Mouse (Mus musculus) hindbrain, embryonic 16.5 days (tissue): Measurements from ENCODE around the gene Rmnd1. TPM values are rescaled to one million over a fixed set of nuclear protein-coding genes. Genes with fewer than 3 reads are reported as not detected.

Source experiments
- ATAC-seq: fragments of 200-750 bp; cut with Nextera tagmentation; 2 replicates; pipeline ENCODE4 v1.8.0; 2017; ENCODE audit warnings: moderate TSS enrichment, moderate library complexity
- H3K27ac ChIP-seq: fragments of 300-500 bp; sonication (generic); 2 replicates; pipeline ENCODE4 v1.5.1; 2014; ENCODE audit warnings: low read depth, mild to moderate bottlenecking, control low read depth, low read length, moderate library complexity
- H3K27me3 ChIP-seq: fragments of 300-500 bp; sonication (generic); replicated peaks from 2 replicates; pipeline ENCODE4 v1.6.1; 2014; ENCODE audit warnings: low read length; ENCODE audit not compliant: control insufficient read depth, insufficient read depth
- H3K36me3 ChIP-seq: fragments of 300-500 bp; sonication (generic); 2 replicates; pipeline ENCODE4 v1.6.1; 2014; ENCODE audit warnings: mild to moderate bottlenecking, low read length, moderate library complexity, mixed read lengths; ENCODE audit not compliant: control insufficient read depth, insufficient read depth
- H3K4me1 ChIP-seq: fragments of 300-500 bp; sonication (generic); 2 replicates; pipeline ENCODE4 v1.6.1; 2014; ENCODE audit warnings: low read depth, low read length; ENCODE audit not compliant: control insufficient read depth, insufficient read depth
- H3K4me2 ChIP-seq: fragments of 300-500 bp; sonication (generic); 2 replicates; pipeline ENCODE4 v1.6.1; 2014; ENCODE audit warnings: mild to moderate bottlenecking, low read length, control low read depth, moderate library complexity
- H3K4me3 ChIP-seq: fragments of 300-500 bp; sonication (generic); 2 replicates; pipeline ENCODE4 v1.5.1; 2014; ENCODE audit warnings: mild to moderate bottlenecking, low read length, control low read depth, moderate library complexity
- H3K9ac ChIP-seq: fragments of 300-500 bp; sonication (generic); 2 replicates; pipeline ENCODE4 v1.6.1; 2014; ENCODE audit warnings: low read depth, mild to moderate bottlenecking, control low read depth, low read length, moderate library complexity
- H3K9me3 ChIP-seq: fragments of 300-500 bp; sonication (generic); 2 replicates; pipeline ENCODE4 v1.6.1; 2014; ENCODE audit warnings: mild to moderate bottlenecking, low read length, moderate library complexity; ENCODE audit not compliant: control insufficient read depth
- WGBS: fragments of 180-500 bp; shearing (Covaris S2); extraction: QIAGEN DNeasy Blood & Tissue Kit; methylation state at CpG from one replicate; pipeline ENCODE4 v1.1.7; 2014; 5-methylcytosine and 5-hydroxymethylcytosine counted together
- polyA plus RNA-seq: library from polyadenylated mRNA; unstranded; fragments of >200 nt; fragmentation: Nextera tagmentation; extraction: Ambion mirVana; gene quantifications from 2 replicates; pipeline ENCODE4 v1.2.1, GENCODE M21; 2015

The Rmnd1 gene
- polyA plus RNA-seq, 1 experiment from 2014 or later = 41.9 TPM

DNA sequence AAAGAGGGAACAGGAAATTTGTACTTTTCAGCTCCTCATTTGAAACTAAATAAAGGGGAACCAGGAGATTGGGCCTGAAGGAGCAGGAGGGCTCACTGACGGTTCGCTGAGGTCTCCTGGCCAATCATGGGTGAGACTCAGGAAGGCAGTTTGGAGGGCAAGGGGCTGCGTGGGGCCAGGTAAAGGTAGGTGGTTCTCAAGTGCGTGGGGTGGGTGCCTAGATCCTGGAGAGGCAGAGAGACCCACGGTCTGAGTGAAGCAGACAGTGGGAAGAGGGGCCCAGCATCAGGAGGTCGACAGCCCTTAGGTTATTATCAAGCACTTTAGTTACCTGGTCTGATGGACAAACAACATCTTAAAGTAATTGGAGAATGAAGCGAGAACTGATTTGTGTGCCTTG lies 57.9 kb downstream of the Rmnd1 start:
- WGBS = 96% methylated on average over 7 of the region's 7 CpGs
- Histone ChIP-seq H3K4me2 (no peak overlapping the region), H3K4me3 (no peak overlapping the region), H3K27ac (no peak overlapping the region), H3K4me1 (no peaks in the 10 kb centered on the region), H3K9ac (no peak overlapping the region), H3K27me3 (no peaks in the 10 kb centered on the region), H3K36me3 (0 out of 2 replicates have a peak, but pooled peaks cover 2% of the 10 kb centered on the region), H3K9me3 (no peaks in the 10 kb centered on the region)
- ATAC-seq = no peak

DNA sequence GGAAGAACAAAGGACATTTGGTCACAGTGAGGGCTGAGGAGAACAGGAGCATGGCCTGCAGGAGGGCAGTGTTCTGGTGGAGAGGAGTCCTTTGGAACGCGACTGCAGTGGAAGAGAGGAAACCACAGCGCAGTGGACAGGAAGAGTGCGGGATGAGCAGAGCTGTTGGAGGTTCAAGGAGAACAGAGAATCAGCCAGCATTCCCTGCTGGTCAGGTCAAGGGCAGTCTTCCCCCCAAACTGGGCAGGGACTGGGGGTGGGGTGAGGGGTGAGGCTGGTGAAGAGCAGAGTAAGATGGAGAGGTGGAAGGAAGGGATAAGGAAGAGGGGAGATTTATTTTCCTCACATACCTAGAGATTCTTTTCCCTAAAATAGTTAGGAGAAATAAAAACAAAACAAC lies 58.6 kb downstream of the Rmnd1 start:
- ATAC-seq = no peak
- H3K9ac ChIP-seq = no peak overlapping the region
- no peak overlapping the region for H3K27ac ChIP-seq
- no peaks in the 10 kb centered on the region for H3K9me3 ChIP-seq
- H3K36me3 ChIP-seq = peaks cover 7% of the 10 kb centered on the region
- no peaks in the 10 kb centered on the region for H3K27me3 ChIP-seq
- no peak overlapping the region for H3K4me3 ChIP-seq
- H3K4me2 ChIP-seq = no peak overlapping the region
- no peaks in the 10 kb centered on the region for H3K4me1 ChIP-seq
- 70% methylated on average over 4 of the region's 4 CpGs for WGBS

DNA sequence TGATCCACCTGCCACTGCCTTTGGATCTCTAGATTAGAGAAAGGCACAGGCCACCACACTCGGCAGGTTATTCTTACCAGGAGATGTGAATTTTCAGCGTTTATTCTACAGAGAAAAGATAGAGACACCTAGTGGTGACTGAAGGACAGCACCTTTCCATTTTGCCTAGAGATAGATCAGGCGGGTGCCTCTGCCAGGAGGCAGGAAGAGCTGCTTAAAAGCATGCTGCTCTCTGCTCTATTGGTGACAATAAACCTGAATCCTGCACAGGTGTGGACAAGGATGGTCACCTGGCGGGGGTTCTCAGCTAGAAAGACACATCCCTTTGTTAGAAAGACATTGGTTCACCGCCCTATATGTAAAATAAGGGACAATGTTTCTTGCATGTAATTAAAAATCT lies 60.2 kb downstream of the Rmnd1 start:
- Histone ChIP-seq H3K4me3 (no peak overlapping the region), H3K36me3 (peaks cover 14% of the 10 kb centered on the region), H3K9me3 (no peaks in the 10 kb centered on the region), H3K27ac (no peak overlapping the region), H3K27me3 (no peaks in the 10 kb centered on the region), H3K4me1 (no peaks in the 10 kb centered on the region), H3K4me2 (no peak overlapping the region), H3K9ac (no peak overlapping the region)
- 44% methylated on average over 5 of the region's 5 CpGs for WGBS
- peak; percentile 60 for ATAC-seq

GRCm38 (mm10) chr10:4370105-4370504 lies 62.1 kb downstream of the Rmnd1 start:
- 90% methylated on average over 11 of the region's 11 CpGs for WGBS

DNA sequence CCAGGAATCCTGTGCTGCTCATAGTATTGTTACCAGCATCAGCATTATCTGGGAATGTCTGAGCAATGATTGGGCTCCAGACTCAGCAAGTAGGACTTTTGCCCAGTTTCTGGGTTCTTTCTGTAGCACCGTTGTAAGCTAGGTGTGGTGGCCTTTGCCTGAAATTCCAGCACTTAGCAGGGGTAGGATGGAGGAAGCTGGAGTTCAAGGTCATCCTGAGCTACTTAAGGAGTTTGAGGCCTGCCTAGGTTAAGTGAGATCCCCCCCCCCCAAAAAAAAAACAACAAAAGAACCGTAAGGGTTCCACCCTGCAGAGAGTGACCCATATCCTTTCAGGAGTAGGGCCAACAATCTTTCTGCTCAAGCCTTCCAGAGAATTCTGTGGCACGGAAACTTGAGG lies 67.6 kb downstream of the Rmnd1 start:
- Histone ChIP-seq H3K27me3 (no peaks in the 10 kb centered on the region), H3K9me3 (peaks cover 4% of the 10 kb centered on the region), H3K4me2 (no peak overlapping the region), H3K4me3 (no peak overlapping the region), H3K9ac (no peak overlapping the region), H3K36me3 (peaks cover 12% of the 10 kb centered on the region), H3K4me1 (no peaks in the 10 kb centered on the region), H3K27ac (no peak overlapping the region)
- 91% methylated on average over 3 of the region's 3 CpGs for WGBS
- ATAC-seq = no peak

More at GRCm38 (mm10) chr10:4370105-4370504, 62.1 kb downstream of the Rmnd1 start:
- no peak overlapping the region for H3K27ac ChIP-seq
- H3K4me2 ChIP-seq = no peak overlapping the region
- H3K36me3 ChIP-seq = peaks cover 14% of the 10 kb centered on the region
- H3K9ac ChIP-seq = no peak overlapping the region
- H3K4me1 ChIP-seq = no peaks in the 10 kb centered on the region
- no peak for ATAC-seq
- no peaks in the 10 kb centered on the region for H3K9me3 ChIP-seq
- H3K4me3 ChIP-seq = no peak overlapping the region
- H3K27me3 ChIP-seq = no peaks in the 10 kb centered on the region

DNA sequence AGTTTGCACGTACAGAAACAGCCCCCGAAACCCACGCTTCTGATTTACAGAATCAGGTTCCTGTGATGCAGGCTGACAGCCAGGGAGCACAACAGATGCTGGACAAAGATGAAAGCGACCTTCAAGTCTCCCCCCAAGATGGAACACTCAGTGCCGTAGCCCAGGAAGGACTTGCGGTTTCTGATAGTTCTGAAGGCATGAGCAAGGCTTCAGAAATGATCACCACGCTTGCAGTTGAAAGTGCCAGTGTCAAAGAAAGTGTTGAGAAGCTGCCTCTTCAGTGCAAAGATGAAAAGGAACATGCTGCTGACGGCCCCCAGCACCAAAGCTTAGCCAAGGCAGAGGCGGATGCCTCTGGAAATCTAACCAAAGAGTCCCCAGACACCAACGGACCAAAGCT lies 74.8 kb downstream of the Rmnd1 start:
- H3K9ac ChIP-seq = no peak overlapping the region
- H3K4me3 ChIP-seq = no peak overlapping the region
- H3K9me3 ChIP-seq = no peaks in the 10 kb centered on the region
- H3K36me3 ChIP-seq = peaks cover 28% of the 10 kb centered on the region
- no peak overlapping the region for H3K27ac ChIP-seq
- H3K4me1 ChIP-seq = no peaks in the 10 kb centered on the region
- 87% methylated on average over 10 of the region's 10 CpGs for WGBS
- ATAC-seq = no peak
- H3K4me2 ChIP-seq = no peak overlapping the region
- H3K27me3 ChIP-seq = no peaks in the 10 kb centered on the region

GRCm38 (mm10) chr10:4356640-4357039 lies 75.5 kb downstream of the Rmnd1 start:
- Histone ChIP-seq H3K9me3 (no peaks in the 10 kb centered on the region), H3K4me2 (no peak overlapping the region), H3K4me3 (no peak overlapping the region), H3K36me3 (peaks cover 28% of the 10 kb centered on the region), H3K4me1 (no peaks in the 10 kb centered on the region), H3K9ac (no peak overlapping the region), H3K27ac (no peak overlapping the region), H3K27me3 (no peaks in the 10 kb centered on the region)
- 81% methylated on average over 5 of the region's 5 CpGs for WGBS
- ATAC-seq = no peak

- H3K4me1 ChIP-seq = no peaks in the 10 kb centered on the region
- no peak for ATAC-seq
- H3K27ac ChIP-seq = no peak overlapping the region
- no peak overlapping the region for H3K4me2 ChIP-seq
- H3K4me3 ChIP-seq = no peak overlapping the region
- H3K27me3 ChIP-seq = no peaks in the 10 kb centered on the region
- no peak overlapping the region for H3K9ac ChIP-seq
- WGBS = 89% methylated on average over 19 of the region's 19 CpGs
- no peaks in the 10 kb centered on the region for H3K9me3 ChIP-seq
- H3K36me3 ChIP-seq = peaks cover 28% of the 10 kb centered on the region
Observed at GRCm38 (mm10) chr10:4355882-4356451, 76.2 kb downstream of the Rmnd1 start.

DNA sequence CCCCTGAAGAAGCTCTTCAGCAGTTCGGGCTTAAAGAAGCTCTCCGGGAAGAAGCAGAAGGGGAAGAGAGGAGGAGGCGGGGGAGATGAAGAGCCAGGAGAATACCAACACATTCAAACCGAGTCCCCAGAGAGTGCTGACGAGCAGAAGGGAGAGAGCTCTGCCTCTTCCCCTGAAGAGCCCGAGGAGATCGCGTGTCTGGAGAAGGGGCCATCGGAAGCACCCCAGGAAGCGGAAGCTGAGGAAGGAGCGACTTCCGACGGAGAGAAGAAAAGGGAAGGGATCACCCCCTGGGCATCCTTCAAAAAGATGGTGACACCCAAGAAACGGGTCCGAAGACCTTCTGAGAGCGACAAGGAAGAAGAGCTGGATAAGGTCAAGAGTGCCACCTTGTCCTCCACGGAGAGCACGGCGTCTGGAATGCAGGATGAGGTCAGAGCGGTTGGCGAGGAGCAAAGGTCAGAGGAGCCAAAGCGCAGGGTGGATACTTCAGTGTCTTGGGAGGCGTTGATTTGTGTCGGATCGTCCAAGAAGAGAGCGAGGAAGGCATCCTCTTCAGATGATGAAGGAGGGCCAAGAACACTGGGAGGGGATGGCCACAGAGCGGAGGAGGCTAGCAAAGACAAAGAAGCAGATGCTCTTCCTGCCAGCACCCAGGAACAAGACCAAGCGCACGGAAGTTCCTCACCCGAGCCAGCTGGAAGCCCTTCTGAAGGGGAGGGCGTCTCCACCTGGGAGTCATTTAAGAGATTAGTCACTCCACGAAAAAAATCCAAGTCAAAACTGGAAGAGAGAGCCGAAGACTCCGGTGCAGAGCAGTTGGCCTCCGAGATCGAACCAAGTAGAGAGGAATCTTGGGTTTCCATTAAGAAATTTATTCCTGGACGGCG lies 77.6 kb downstream of the Rmnd1 start:
- H3K4me2 ChIP-seq = no peak overlapping the region
- no peaks in the 10 kb centered on the region for H3K9me3 ChIP-seq
- H3K36me3 ChIP-seq = peaks cover 28% of the 10 kb centered on the region
- no peak for ATAC-seq
- H3K4me3 ChIP-seq = no peak overlapping the region
- no peaks in the 10 kb centered on the region for H3K27me3 ChIP-seq
- no peak overlapping the region for H3K9ac ChIP-seq
- no peaks in the 10 kb centered on the region for H3K4me1 ChIP-seq
- 92% methylated on average over 38 of the region's 38 CpGs for WGBS
- no peak overlapping the region for H3K27ac ChIP-seq
